Mouse (Mus musculus): ENCODE measurements at regions not wholly inside any gene's neighbourhood (a gene's known extent, or its start where the extent isn't known, plus 50 kb on each side); places are given as distances from the start of the nearest gene placed in this dataset.

GRCm38 (mm10) chr1:72764522-72764921 is 53.4 kb downstream of the Rpl37a start:
- no peak for DNase-seq (ENCODE audit: low spot score)

GRCm38 (mm10) chr1:72765046-72765810 is 54.1 kb downstream of the Rpl37a start:
- DNase-seq (ENCODE audit: low spot score): no peak

- no peak for DNase-seq (ENCODE audit: low spot score)
Measured at GRCm38 (mm10) chr1:72769428-72769827, 54.9 kb upstream of the Igfbp2 start.

GRCm38 (mm10) chr1:72772708-72773107 is 51.6 kb upstream of the Igfbp2 start:
- DNase-seq (ENCODE audit: low spot score): no peak

DNA sequence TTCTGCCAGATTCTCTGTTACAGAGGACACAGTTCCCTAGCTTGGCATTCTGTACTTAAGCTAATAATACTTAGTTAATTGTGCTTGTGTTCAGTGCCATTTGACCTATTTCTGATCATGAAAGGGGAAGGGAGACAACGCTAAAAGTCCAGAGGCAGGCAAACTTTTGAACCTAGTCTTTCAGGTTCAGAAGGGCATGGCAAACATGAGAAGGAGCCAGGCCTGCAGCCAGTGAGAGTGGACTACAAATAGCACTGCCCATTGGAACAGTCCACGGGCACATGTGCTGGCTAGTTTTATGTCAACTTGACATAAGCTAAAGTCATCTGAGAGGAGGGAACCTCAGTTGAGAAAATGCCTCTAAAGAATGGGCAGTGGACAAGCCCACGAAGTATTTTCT is 51.1 kb upstream of the Igfbp2 start:
- peak; percentile 14 for DNase-seq (ENCODE audit: low spot score)

Measured in adipocyte (in vitro differentiated cells).